Mouse (Mus musculus) effector memory CD4-positive, alpha-beta T cell, adult 7 months (primary cell): ENCODE data around the gene Fam13a. TPM values are rescaled to one million over a fixed set of nuclear protein-coding genes. Genes with fewer than 3 reads are reported as not detected.

Experiments
- polyA plus RNA-seq: library from polyadenylated mRNA; unstranded; fragments of 100-300 nt; shearing (Covaris generic); gene quantifications from one replicate; pipeline ENCODE4 v1.2.1, GENCODE M21; 2017

Fam13a gene
- polyA plus RNA-seq = 0.41 TPM

GRCm38 (mm10) chr6:59024164-59024724 is at the start of gene Fam13a:
Gene Fam13a (minus strand): TSS chr6:59024549.

GRCm38 (mm10) chr6:58906852-58907261 is 117.5 kb downstream of the Fam13a start, which contains the start of gene Nap1l5:
Gene Nap1l5 (minus strand): TSS chr6:58907076.

Other genes with a start within 250 kb of the Fam13a start
- gene Herc3, start 193.1 kb downstream of the Fam13a start, polyA plus RNA-seq = 85.4 TPM
- gene Nap1l5, start 117.5 kb downstream of the Fam13a start, polyA plus RNA-seq = 1.0 TPM
- 19.0 TPM for gene Tigd2, start 184.3 kb upstream of the Fam13a start, polyA plus RNA-seq